Mouse (Mus musculus): ENCODE results near the gene 4930558K02Rik.

DNA sequence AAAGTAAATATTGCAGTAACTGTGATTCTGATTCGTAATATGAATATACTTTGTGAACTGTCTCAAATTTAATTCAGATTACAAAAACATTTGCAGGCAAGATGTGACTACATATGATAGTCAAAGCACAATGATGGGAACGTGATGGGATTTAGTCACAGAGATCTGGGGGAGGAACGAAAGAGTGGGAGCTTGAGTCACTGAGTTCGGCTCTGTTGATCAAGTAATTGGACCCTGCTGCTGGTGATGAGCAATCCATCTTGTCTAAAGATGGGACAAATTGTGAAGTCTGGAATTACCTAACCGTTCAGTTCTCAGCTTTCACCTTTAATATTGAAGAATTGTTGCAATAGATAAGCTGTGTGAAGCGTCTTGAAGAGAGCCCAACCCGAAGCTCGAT is 7.2 kb downstream of the 4930558K02Rik start:
- TF ChIP-seq CTCF (IDR thresholded peaks at IDR 0.05; ENCODE audit: low read depth) (no peak), EP300 (IDR thresholded peaks at IDR 0.05; ENCODE audit: low read depth) (no peak)

All from liver, postnatal 0 days (tissue).